Mouse (Mus musculus): ENCODE measurements around the gene Gm44.
"Not testable (repeated sequence)": the region's sequence is repeated elsewhere in the genome, so short reads cannot be mapped to it uniquely, and the experiment has no call there.

The Gm44 gene

GRCm38 (mm10) chrX:90891842-90892241 is at the start of gene Gm44:
Gm44 (plus strand) TSS chrX:90892142.
- no peak for DNase-seq

- DNase-seq: no peak
These were observed 36.0 kb downstream of the Gm44 start for GRCm38 (mm10) chrX:90927989-90928388.

- not testable (repeated sequence) for DNase-seq
These were observed 46.3 kb downstream of the Gm44 start for GRCm38 (mm10) chrX:90938211-90938610.
